Mouse (Mus musculus) lung, adult 2 months (tissue): ENCODE results near the gene Arpc5. TPM values are rescaled to one million over a fixed set of nuclear protein-coding genes. Genes with fewer than 3 reads are reported as not detected.

Source experiments
- DNase-seq: peaks from one replicate; pipeline ENCODE4 v3.0.0; 2022
- H3K4me1 ChIP-seq: fragments of 200-500 bp; 2 replicates; pipeline ENCODE4 v1.6.1; 2011; ENCODE audit warnings: low read length; ENCODE audit not compliant: control insufficient read depth, insufficient read depth
- H3K4me3 ChIP-seq: fragments of 200-500 bp; replicated peaks from 2 replicates; pipeline ENCODE3; 2011; ENCODE audit warnings: low read depth, mild to moderate bottlenecking, control low read depth, low read length; ENCODE audit errors: extremely low read depth
- CTCF ChIP-seq: fragments of 200-500 bp; IDR thresholded peaks from 2 replicates; pipeline ENCODE4 v1.5.1; 2011; ENCODE audit warnings: mild to moderate bottlenecking, low read length, control low read depth; ENCODE audit not compliant: insufficient read depth
- POLR2A ChIP-seq: fragments of 200-500 bp; IDR thresholded peaks from 2 replicates; pipeline ENCODE4 v1.6.1; 2011; ENCODE audit warnings: low read depth, mild to moderate bottlenecking, control low read depth, low read length, borderline replicate concordance; ENCODE audit errors: extremely low read depth
- WGBS: fragments of 180-500 bp; shearing (Covaris S2); methylation state at CpG from one replicate; pipeline ENCODE4 v1.1.7; 2018; 5-methylcytosine and 5-hydroxymethylcytosine counted together
- polyA plus RNA-seq: library from polyadenylated mRNA; depleted of rRNA; stranded (reverse); fragments of >200 nt; gene quantifications from 2 replicates; pipeline ENCODE4 v1.2.3, GENCODE M21; 2012

The Arpc5 gene
- polyA plus RNA-seq, 1 experiment = 99.5 TPM

DNA sequence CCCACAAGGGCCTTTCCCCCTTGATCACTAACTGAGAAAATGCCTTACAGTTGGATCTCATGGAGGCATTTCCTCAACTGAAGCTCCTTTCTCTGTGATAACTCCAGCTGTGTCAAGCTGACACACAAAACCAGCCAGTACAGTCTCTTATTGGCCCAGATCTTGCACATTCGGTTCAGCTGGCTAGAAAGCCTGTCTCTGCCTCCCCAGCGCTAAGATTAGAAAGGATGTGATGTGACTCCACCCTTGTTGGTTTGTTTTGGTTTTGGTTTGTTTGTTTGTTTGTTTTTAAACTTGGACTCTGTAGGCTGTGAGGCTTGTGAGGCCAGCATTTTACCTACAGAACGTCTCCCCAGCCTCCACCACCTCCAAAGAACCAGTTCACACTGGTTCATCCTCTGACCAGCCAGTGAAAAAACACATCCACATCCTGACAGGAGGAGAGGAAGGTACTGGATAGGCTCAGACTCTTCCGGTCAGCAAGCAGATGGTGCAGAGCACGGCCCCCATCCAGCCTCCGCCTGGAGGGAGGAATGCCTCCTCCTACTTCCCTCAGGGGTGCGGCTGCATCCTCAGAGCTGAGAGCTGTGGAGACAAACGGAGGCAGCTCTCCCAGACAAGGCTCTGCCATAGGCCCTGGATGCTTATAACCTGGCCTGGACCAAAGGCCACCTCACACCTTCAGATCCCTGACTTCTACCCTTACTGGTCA, 43.4 kb downstream of the Arpc5 start:
- no peak for DNase-seq
- no peak overlapping the region for H3K4me3 ChIP-seq
- no peaks in the 10 kb centered on the region for H3K4me1 ChIP-seq
- 32% methylated on average over 8 of the region's 8 CpGs for WGBS
- TF ChIP-seq CTCF = no peak
- TF ChIP-seq POLR2A = no peak

DNA sequence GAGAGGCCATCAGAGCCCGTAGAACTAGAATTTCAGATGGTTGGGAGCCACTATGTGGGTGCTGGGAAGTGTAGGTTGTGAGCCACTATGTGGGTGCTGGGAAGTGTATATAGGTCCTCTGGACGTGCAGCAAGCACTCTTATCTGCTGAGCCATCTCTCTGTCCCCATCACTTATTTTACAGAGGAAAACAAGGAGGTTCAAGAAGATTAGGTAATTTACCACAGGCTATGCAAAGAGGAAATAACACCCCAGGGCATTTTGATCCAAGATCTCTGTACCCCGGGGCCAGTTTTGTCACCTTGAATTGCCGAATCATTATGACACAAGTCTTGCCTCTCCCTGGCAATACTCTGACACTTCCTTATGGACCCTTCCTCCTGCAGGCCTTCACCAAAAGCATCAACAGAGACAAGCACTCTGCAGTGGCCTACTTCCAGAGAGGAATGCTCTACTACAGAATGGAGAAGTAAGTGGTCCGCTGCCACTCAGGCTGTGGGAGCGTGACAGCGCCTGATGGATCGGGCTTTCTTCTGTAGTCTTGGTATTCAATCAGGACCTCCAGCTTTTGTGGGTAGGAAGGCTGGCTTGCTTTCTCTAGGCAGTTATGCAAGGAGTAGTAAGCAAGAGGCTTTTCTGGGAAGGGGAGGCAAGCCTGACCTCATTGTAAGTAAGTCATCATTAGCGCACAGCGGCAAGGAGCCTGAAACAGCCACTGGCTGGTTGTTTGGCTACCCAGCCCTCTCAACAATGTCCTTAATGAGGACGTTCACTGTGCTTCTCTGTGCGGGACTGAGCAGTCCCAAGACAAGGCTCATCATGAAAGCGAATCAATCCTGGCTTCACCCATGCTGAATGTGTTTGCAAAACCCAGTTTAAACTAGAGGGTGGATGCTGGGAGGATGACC, 44.4 kb downstream of the Arpc5 start:
- 83% methylated on average over 13 of the region's 13 CpGs for WGBS

DNA sequence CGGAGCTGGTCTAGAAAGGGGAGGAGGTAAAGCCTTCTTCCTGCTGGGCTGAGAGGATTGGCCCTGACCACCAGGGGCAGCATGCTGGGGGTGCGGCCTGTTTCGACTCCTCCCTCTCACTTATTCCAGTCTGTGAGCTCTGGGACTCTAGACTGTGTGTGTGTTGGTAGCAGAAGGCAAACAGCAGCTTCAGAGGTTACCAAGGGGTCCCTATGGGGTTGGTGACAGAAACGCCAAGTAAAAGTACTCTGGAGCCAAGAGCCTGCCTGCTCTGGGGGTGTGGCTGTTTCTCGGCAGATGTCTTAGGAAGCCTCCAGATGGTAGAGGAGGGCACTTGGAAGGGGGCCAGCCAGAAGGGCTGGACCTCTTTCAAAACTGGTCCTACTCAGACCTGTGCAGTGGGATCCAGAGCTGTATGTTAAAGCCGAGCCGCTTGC, 48.9 kb downstream of the Arpc5 start:
- TF ChIP-seq POLR2A = no peak
- TF ChIP-seq CTCF = peak; percentile 27
- H3K4me3 ChIP-seq = no peak overlapping the region
- 37% methylated on average over 7 of the region's 7 CpGs for WGBS

More for the DNA sequence above, 44.4 kb downstream of the Arpc5 start:
- TF ChIP-seq POLR2A = no peak
- TF ChIP-seq CTCF = no peak
- Histone ChIP-seq H3K4me1 (no peaks in the 10 kb centered on the region), H3K4me3 (no peak overlapping the region)
- no peak for DNase-seq

DNA sequence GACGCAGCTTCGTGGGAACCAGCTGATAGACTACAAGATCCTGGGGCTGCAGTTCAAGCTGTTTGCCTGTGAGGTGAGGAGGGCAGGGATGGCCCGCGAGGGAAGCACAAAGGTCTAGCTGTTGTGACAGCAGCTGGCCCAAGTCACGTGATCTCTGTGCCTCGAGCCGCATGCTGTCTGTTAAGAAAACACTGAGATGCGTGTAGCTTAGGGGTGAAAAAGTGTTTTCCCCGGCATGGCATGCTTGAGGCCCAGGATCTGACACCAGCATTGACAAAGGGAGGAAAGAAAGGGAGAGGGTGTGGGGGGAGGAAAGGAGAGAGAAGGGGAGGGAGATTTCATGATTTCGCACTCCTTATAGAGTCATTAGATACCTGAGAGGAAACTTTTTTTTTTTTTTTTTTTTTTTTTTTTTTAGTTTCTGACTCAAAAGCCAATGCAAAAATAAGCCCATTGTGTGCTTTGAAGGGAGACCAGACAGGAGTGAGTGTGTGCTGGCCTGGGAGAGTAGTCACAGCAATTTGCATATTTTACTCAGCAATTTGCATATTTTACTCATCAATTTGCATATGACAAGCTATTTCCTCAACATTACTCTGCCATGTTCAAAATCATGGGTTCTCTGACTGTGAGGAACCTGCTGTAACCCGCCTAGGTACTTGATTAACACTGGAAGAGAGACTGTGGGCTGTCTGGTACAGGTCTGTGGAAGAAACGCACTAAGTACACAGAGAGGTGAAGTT, 50.9 kb downstream of the Arpc5 start:
- no peak for TF ChIP-seq POLR2A
- no peak for TF ChIP-seq CTCF
- no peak overlapping the region for H3K4me3 ChIP-seq
- no peaks in the 10 kb centered on the region for H3K4me1 ChIP-seq
- WGBS = 47% methylated on average over 12 of the region's 12 CpGs
- DNase-seq = no peak

More for the DNA sequence above, 48.9 kb downstream of the Arpc5 start:
- DNase-seq = no peak
- H3K4me1 ChIP-seq = no peaks in the 10 kb centered on the region

DNA sequence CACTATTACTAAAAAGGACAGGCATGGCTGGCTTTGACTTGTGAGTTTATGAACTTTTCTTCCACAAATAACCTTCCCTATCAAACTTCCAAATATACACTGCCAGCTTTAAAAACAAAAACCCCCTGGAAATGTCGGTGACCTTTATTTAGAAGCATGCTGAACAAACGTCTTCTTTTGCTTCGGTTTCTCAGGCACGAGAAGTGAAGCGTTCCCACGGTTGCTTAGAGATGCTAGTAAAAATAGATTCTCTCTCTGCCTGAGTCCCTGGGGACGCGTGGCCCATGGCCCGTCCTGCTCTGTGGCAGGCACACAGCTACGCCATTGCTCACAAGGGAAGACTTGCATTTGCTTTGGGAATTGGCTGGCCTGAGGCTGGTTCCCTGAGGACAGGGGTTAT, 51.5 kb downstream of the Arpc5 start:
- DNase-seq = no peak
- Histone ChIP-seq H3K4me1 (no peaks in the 10 kb centered on the region), H3K4me3 (no peak overlapping the region)
- no peak for TF ChIP-seq CTCF
- TF ChIP-seq POLR2A = 0 out of 2 replicates have a peak, but pooled peaks have one; percentile 12
- WGBS = 52% methylated on average over 10 of the region's 10 CpGs

DNA sequence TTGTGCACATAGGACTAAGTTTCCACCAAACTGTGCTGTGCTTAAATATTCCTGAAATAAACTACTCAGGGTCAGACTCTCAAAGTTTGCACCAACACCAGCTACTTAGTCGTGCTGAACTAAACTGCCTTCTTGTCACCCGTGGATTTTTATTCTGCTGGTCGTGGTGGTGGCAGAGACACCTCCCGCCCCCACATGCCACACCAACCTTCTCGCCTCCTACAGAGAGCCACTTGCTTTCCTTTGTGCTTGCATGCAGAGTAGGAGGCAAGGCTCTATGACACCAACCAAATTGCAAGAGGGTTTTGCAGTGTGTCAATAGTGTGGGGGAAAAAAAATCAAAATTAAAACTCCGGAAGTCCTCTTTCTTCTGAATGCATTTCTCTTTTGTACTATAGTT, 53.2 kb downstream of the Arpc5 start:
- TF ChIP-seq CTCF (no peak), POLR2A (no peak)
- Histone ChIP-seq H3K4me1 (no peaks in the 10 kb centered on the region), H3K4me3 (no peak overlapping the region)
- no peak for DNase-seq
- 78% methylated on average over 6 of the region's 6 CpGs for WGBS

DNA sequence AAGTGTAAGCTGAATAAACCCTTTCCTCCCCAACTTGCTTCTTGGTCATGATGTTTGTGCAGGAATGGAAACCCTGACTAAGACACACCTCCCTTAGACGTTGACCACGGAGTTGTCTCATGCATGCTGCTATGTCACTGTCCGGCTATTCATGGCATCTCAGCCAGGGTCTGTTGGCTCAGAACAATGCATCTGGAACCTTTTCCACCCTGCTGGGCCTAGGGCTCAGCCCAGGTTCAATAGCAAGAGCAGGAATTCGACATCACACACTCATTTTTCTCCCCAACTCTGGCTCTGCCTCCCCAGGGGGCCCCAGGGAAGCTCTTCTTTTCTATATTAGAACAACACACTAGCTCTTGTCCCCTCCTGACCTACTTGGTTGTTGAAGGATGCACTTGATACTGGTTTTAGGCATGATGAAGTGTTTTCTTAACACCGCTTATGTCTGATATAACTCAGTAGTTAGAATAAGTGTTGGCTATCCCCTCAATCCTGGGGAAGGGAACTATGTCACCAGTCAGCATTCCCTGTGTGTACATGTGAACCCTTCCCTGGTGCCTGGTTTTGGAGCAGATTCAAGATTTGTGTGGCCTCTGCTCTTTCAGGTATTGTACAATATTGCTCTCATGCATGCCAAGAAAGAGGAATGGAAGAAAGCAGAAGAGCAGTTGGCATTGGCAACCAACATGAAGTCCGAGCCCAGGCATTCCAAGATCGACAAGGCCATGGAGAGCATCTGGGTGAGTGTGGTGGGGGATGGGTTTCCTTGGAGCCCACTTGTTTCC, 54.8 kb downstream of the Arpc5 start:
- no peak for TF ChIP-seq POLR2A
- no peak for TF ChIP-seq CTCF
- WGBS = 66% methylated on average over 7 of the region's 7 CpGs

DNA sequence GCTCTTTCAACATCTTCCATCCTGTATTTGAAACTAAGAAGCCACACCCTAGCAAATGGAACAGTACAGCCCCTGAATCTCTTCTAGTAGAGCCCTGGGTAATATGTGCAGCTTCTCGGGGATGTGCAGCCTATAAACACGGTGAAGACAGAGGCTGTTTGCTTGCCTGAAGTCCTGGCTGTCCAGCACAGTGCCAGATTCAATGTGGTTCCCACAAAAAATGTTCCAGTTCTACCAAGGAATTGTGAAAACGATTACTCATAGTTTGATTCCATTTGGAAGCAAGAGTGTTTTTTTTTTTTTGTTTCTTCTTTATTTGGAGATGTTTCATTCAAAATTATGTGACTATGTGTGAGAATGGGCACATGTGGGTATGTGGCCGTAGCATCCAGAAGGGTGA, 55.4 kb downstream of the Arpc5 start:
- TF ChIP-seq CTCF = no peak
- no peak for TF ChIP-seq POLR2A
- Histone ChIP-seq H3K4me1 (no peaks in the 10 kb centered on the region), H3K4me3 (no peak overlapping the region)
- WGBS = 73% methylated on average over 4 of the region's 4 CpGs
- DNase-seq = no peak

More for the DNA sequence above, 54.8 kb downstream of the Arpc5 start:
- no peak for DNase-seq
- Histone ChIP-seq H3K4me1 (no peaks in the 10 kb centered on the region), H3K4me3 (no peak overlapping the region)
